Mouse (Mus musculus): Measurements from ENCODE around the gene Nploc4.

- TF ChIP-seq CTCF (IDR thresholded peaks at IDR 0.05; ENCODE audit: low read depth): peak; percentile 5; the same call in 1 of the 2 replicates
- no peak for TF ChIP-seq EP300 (IDR thresholded peaks at IDR 0.05; ENCODE audit: low read depth)
Measured at GRCm38 (mm10) chr11:120437152-120437856, at the start of gene Nploc4.
